Mouse (Mus musculus) cerebellum, adult 9-10 months (tissue): Measurements from ENCODE around the gene Paxip1.

Experiments
- DNase-seq: peaks from one replicate; pipeline ENCODE4 v3.0.0; 2022

Paxip1 gene

GRCm38 (mm10) chr5:27719311-27719710 is 72.2 kb downstream of the Paxip1 start:
- no peak for DNase-seq

DNA sequence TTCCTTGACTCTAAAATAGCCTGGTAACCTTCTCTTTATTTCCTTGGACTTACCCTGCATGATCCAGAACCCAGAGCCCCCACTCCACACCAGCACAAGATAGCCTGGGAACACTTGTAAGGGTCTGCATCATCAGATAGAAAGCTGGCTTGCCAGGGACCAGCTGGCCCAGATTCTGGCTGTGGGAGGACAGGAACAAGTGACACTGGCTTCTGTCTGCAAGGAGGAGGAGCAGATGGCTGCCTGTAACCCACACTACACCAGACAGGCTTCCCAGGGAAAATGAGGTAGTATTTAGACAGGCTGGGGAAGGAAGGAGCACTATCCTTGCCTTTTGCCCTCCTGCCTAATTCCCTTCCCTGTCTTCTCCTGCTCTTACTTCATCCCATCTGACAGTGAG is 74.2 kb downstream of the Paxip1 start:
- DNase-seq, result no peak

- DNase-seq, result no peak
Observed at GRCm38 (mm10) chr5:27716026-27716425, 75.5 kb downstream of the Paxip1 start.

GRCm38 (mm10) chr5:27714356-27714755 is 77.1 kb downstream of the Paxip1 start:
- no peak for DNase-seq

DNA sequence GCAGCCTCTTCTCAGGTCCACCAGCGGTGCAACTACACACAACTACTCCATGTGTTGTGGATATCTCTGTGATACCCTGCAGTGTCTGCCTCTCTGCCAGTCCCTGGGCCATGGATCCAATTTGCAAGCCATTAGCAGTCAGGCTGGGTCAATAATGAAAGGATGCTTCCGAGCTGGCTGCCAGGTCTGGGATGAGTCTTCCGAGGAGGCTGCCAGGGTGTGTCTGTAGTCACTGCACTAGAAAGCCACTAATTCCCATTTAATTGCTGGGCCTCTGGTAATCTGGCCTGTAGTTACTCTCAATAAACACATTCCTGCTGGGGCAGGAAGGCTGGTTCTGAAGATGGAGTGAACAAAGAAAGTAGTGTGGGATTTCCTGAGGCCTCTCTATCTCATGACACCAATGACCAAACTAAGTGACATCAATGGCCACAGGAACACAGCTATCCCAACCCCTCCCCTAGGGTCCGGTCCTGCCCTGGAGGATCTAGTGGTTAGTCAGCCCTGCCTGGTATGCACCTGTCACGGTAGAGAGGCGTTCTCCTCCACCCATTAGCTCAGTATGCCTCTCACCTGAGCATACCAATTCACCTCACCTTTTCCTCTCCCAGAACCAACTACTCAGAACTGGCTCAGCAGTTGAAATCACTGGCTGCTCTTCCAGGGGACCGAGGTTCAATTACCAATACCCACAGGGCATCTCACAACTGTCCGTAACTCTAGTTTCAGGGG is 79.9 kb downstream of the Paxip1 start:
- DNase-seq, result no peak

DNA sequence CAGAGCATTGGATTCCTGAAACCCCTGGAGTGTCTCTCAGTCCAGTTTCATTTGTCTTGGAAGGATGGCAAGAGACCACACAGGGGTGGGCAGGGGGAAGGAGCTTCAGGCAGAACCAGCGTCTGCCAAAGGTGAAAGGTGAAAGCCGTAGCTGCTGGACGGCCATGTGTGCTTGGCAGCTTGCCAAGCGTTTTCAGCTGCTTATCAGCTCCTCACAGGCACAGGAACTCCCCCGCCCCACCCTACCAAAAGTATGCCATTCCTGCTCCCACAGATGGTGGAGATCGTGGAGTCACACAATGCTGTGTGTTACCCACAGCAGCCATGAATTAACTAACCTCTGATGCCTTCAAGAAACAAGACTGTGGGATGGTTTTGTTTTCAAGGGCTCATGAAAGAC is 83.3 kb downstream of the Paxip1 start:
- no peak for DNase-seq

GRCm38 (mm10) chr5:27707283-27707682 is 84.2 kb downstream of the Paxip1 start:
- no peak for DNase-seq

DNA sequence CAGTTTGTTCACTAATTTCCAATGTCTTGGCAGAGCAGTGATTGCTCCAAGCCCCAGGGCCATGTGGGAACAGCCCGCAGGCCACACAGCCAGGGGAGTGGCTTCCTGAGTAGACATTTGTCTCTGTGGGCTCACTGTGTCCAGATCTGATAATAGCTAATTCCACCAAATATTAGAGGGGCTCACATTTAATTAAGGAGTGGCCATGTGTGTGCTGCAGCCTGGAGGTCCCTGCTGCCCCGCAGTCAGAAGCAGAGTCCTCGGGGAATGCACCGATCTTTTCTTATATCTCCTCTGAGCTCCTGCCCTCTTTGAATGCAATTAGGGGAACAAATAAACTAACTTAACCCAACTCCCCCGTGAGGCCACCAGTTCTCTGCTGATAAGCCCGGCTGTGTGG is 84.9 kb downstream of the Paxip1 start:
- no peak for DNase-seq

DNA sequence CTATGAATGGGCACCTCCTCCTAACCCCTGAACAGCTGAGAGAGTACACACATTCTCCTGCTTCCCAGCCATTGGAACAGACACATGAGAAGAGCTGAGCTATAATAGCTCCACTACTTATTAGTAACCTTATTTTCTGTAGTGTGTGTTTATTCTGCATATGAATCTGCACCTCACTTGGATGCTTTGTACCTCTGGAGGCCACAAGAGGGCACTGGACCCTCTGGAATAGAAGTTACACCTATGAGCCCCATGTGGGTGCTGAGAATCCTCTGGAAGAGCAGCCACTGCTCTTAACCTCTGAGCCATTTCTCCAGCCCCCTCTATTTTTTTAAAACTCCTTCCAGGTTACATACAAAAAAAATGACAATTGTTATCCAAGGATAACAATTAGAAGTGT is 86.5 kb downstream of the Paxip1 start:
- DNase-seq, result no peak

GRCm38 (mm10) chr5:27702482-27702881 is 89.0 kb downstream of the Paxip1 start:
- DNase-seq, result no peak
